Mouse (Mus musculus) heart, embryonic 16.5 days (tissue): ENCODE measurements around the gene Lrrc10. TPM values are rescaled to one million over a fixed set of nuclear protein-coding genes. Genes with fewer than 3 reads are reported as not detected.
"Not testable (repeated sequence)": the region's sequence is repeated elsewhere in the genome, so short reads cannot be mapped to it uniquely, and the experiment has no call there.

ENCODE experiments used
- ATAC-seq: fragments of 200-750 bp; cut with Nextera tagmentation; replicated peaks from 2 replicates; pipeline ENCODE4 v1.8.0; 2017; ENCODE audit warnings: moderate number of reproducible peaks; ENCODE audit not compliant: insufficient read depth, low FRiP score; ENCODE audit errors: extremely low read depth
- H3K27ac ChIP-seq: fragments of 300-500 bp; sonication (generic); 2 replicates; pipeline ENCODE4 v1.5.1; 2014; ENCODE audit warnings: mild to moderate bottlenecking, low read length, control low read depth, moderate library complexity
- H3K27me3 ChIP-seq: fragments of 300-500 bp; sonication (generic); 2 replicates; pipeline ENCODE4 v1.6.1; 2014; ENCODE audit warnings: low read length, mixed read lengths; ENCODE audit not compliant: control insufficient read depth, insufficient read depth
- H3K36me3 ChIP-seq: fragments of 300-500 bp; sonication (generic); 2 replicates; pipeline ENCODE4 v1.6.1; 2014; ENCODE audit not compliant: control insufficient read depth, insufficient read depth
- H3K4me1 ChIP-seq: fragments of 300-500 bp; sonication (generic); 2 replicates; pipeline ENCODE4 v1.6.1; 2014; ENCODE audit warnings: low read length, mixed read lengths; ENCODE audit not compliant: control insufficient read depth, insufficient read depth
- H3K4me2 ChIP-seq: fragments of 300-500 bp; sonication (generic); 2 replicates; pipeline ENCODE4 v1.6.1; 2014; ENCODE audit warnings: low read depth, mild to moderate bottlenecking, control low read depth, low read length
- H3K4me3 ChIP-seq: fragments of 300-500 bp; sonication (generic); 2 replicates; pipeline ENCODE4 v1.5.1; 2014; ENCODE audit warnings: mild to moderate bottlenecking, control low read depth, low read length
- H3K9ac ChIP-seq: fragments of 300-500 bp; sonication (generic); 2 replicates; pipeline ENCODE4 v1.6.1; 2014; ENCODE audit warnings: low read length, control low read depth
- H3K9me3 ChIP-seq: fragments of 300-500 bp; sonication (generic); replicated peaks from 2 replicates; pipeline ENCODE4 v1.6.1; 2016; ENCODE audit warnings: low read length; ENCODE audit not compliant: control insufficient read depth
- WGBS: fragments of 180-500 bp; shearing (Covaris S2); extraction: QIAGEN DNeasy Blood & Tissue Kit; methylation state at CpG from one replicate; pipeline ENCODE4 v1.1.7; 2014; 5-methylcytosine and 5-hydroxymethylcytosine counted together
- polyA plus RNA-seq: library from polyadenylated mRNA; unstranded; fragments of >200 nt; fragmentation: Nextera tagmentation; extraction: Ambion mirVana; gene quantifications from 2 replicates; pipeline ENCODE4 v1.2.1, GENCODE M21; 2015

The Lrrc10 gene
- polyA plus RNA-seq, 1 experiment from 2014 or later: 60.4 TPM

- H3K4me1 ChIP-seq: no peaks in the 10 kb centered on the region
- H3K9me3 ChIP-seq: 0 out of 2 replicates have a peak, but pooled peaks cover 3% of the 10 kb centered on the region
- H3K27me3 ChIP-seq: no peaks in the 10 kb centered on the region
- no peak overlapping the region for H3K9ac ChIP-seq
- no peak overlapping the region for H3K4me3 ChIP-seq
- no peak overlapping the region for H3K27ac ChIP-seq
- H3K36me3 ChIP-seq: no peaks in the 10 kb centered on the region
- H3K4me2 ChIP-seq: no peak overlapping the region
- ATAC-seq: 0 out of 2 replicates have a peak, but pooled peaks have one; percentile 50
- WGBS: 18% methylated on average over 8 of the region's 8 CpGs
These were observed 11.4 kb upstream of the Lrrc10 start for GRCm38 (mm10) chr10:117033785-117034184.

DNA sequence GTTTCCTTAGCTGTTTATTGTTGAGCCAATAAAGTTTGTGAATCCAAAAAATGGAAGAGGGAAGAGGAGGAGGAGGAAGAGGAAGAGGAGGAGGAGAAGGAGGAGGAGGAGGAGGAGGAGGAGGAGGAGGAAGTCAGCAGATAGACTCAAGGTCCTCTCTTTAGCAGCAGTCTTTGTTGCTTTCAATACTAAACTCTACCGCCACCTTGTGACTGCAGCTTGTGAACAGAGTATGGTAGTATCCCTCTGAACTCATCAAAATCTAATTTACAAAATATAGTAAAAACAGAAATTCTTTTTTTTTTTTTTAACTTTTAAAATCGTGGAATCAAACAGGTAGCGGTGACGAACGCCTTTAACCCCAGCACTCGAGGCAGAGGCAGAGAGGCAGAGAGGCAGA, 4.8 kb upstream of the Lrrc10 start:
- H3K27me3 ChIP-seq: no peaks in the 10 kb centered on the region
- no peak overlapping the region for H3K4me3 ChIP-seq
- H3K9ac ChIP-seq: no peak overlapping the region
- peaks cover 21% of the 10 kb centered on the region for H3K4me1 ChIP-seq
- WGBS: 70% methylated on average over 6 of the region's 6 CpGs
- 0 out of 2 replicates have a peak, but pooled peaks cover 3% of the 10 kb centered on the region for H3K9me3 ChIP-seq
- no peak overlapping the region for H3K4me2 ChIP-seq
- no peaks in the 10 kb centered on the region for H3K36me3 ChIP-seq
- H3K27ac ChIP-seq: no peak overlapping the region
- ATAC-seq: no peak

DNA sequence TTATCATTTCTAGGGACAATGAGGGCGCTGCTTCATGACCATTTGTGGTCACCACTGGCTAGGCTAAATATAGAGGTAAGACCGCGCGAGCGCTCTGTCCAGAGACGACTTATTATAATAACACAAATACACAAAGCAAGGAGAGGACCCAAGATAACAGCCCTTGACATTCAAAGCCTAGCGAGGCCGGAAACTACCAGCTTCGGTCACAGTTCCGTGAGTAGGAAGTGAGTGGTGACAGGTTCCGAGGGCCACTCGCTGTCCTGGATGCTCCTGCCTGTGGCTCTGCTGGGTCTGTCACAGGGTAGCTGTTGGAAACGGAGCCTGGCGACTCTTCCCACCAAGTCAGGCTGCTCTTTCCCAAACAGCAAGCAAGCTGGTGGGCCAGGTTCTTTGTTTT, 2.8 kb upstream of the Lrrc10 start:
- H3K4me2 ChIP-seq: peak overlapping the region; percentile 60
- H3K27me3 ChIP-seq: no peaks in the 10 kb centered on the region
- peak overlapping the region; percentile 19 for H3K4me3 ChIP-seq
- 29% methylated on average over 14 of the region's 14 CpGs for WGBS
- H3K4me1 ChIP-seq: peaks cover 21% of the 10 kb centered on the region
- ATAC-seq: peak; percentile 83
- H3K36me3 ChIP-seq: no peaks in the 10 kb centered on the region
- H3K27ac ChIP-seq: peak overlapping the region; percentile 75
- peak overlapping the region; percentile 59 for H3K9ac ChIP-seq
- H3K9me3 ChIP-seq: 0 out of 2 replicates have a peak, but pooled peaks cover 3% of the 10 kb centered on the region

GRCm38 (mm10) chr10:117043497-117044166, 1.5 kb upstream of the Lrrc10 start:
- Histone ChIP-seq H3K9ac (peak overlapping the region; percentile 49; the same call in 1 of the 2 replicates), H3K4me1 (peaks cover 21% of the 10 kb centered on the region), H3K4me2 (peak overlapping the region; percentile 51), H3K27ac (peak overlapping the region; percentile 91; the same call in 1 of the 2 replicates), H3K4me3 (peak overlapping the region; percentile 11; the same call in 1 of the 2 replicates)
- not testable (repeated sequence) for H3K27me3 ChIP-seq, H3K36me3 ChIP-seq, ATAC-seq, H3K9me3 ChIP-seq
- WGBS: 27% methylated on average over 15 of the region's 16 CpGs

- Histone ChIP-seq H3K4me1 (peaks cover 14% of the 10 kb centered on the region), H3K4me2 (peak overlapping the region; percentile 62), H3K27me3 (no peaks in the 10 kb centered on the region), H3K9me3 (no peaks in the 10 kb centered on the region), H3K27ac (peak overlapping the region; percentile 41; the same call in 1 of the 2 replicates), H3K4me3 (peak overlapping the region; percentile 65), H3K36me3 (peaks cover 32% of the 10 kb centered on the region), H3K9ac (peak overlapping the region; percentile 82; the same call in 1 of the 2 replicates)
- WGBS: 71% methylated on average over 4 of the region's 4 CpGs
- ATAC-seq: no peak
These were observed 4.1 kb downstream of the Lrrc10 start for GRCm38 (mm10) chr10:117049253-117049652.

- Histone ChIP-seq H3K9ac (no peak overlapping the region), H3K4me1 (peaks cover 9% of the 10 kb centered on the region), H3K27me3 (no peaks in the 10 kb centered on the region), H3K36me3 (peaks cover 39% of the 10 kb centered on the region), H3K4me3 (no peak overlapping the region), H3K27ac (0 out of 2 replicates have a peak overlapping the region, but pooled peaks have one; percentile 41), H3K4me2 (no peak overlapping the region), H3K9me3 (no peaks in the 10 kb centered on the region)
- ATAC-seq: no peak
- WGBS: 51% methylated on average over 4 of the region's 4 CpGs
These were observed 4.9 kb downstream of the Lrrc10 start for GRCm38 (mm10) chr10:117049961-117050597.

DNA sequence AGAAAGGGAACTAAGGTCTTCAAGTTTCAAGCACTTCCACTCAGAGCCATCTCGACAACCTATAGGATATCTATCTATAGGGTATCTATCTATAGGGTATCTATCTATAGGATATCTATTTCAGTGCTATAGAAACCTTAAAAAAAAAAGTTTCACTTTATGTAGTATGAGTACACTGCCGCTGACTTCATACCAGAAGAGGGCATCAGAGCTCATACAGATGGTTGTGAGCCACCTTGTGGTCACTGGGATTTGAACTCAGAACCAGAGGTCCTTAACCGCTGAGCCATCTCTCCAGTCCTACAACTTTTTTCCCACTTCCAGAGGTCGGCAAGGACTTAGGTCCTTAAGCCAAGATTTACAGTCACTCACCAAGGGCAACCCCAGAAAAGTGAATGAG, 10.5 kb downstream of the Lrrc10 start:
- Histone ChIP-seq H3K9ac (no peak overlapping the region), H3K4me3 (no peak overlapping the region), H3K27me3 (no peaks in the 10 kb centered on the region), H3K27ac (no peak overlapping the region), H3K4me1 (no peaks in the 10 kb centered on the region), H3K9me3 (no peaks in the 10 kb centered on the region), H3K4me2 (no peak overlapping the region), H3K36me3 (peaks cover 76% of the 10 kb centered on the region)
- 81% methylated on average over 4 of the region's 4 CpGs for WGBS
- no peak for ATAC-seq

DNA sequence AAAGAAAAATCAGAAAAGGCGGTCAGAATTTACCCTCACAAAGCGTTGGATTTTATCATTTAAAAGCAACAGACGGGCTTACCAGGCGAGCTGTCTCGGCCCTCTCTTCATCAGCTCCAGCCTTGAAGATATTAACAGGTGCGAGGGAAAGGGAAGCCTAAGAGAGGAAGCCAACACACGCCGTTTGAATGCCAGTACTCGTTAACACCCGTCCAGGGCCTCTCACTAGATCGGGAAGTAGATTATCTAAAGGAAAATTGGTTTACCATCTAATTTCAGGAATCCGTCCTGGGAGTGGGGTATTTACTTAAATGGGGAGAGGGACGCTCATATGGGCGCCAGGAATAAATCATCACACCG, 17.7 kb downstream of the Lrrc10 start:
- Histone ChIP-seq H3K27ac (peak overlapping the region; percentile 77), H3K4me2 (peak overlapping the region; percentile 76), H3K9ac (peak overlapping the region; percentile 85), H3K36me3 (peaks cover 26% of the 10 kb centered on the region), H3K4me1 (peaks cover 10% of the 10 kb centered on the region), H3K4me3 (peak overlapping the region; percentile 87), H3K9me3 (no peaks in the 10 kb centered on the region), H3K27me3 (no peaks in the 10 kb centered on the region)
- WGBS: 2% methylated on average over 15 of the region's 15 CpGs
- ATAC-seq: no peak
